Comparison of ENCODE assay signal across 8 mouse cellular contexts in genomic region chr2:57123991-57124840, GRCm38 (mm10). TPM values are rescaled to one million over a fixed set of nuclear protein-coding genes. Genes with fewer than 3 reads are reported as not detected.
A peak's percentile ranks its signal among the peaks of the same experiment; 100 is the strongest.
DNase-seq lines count a peak whose midpoint lies in the region; ATAC-seq lines count a peak whose summit lies in the region.

Gene Nr4a2 (minus strand): TSS chr2:57124003.

- H3K27me3 ChIP-seq in embryonic facial prominence, embryonic 13.5 days, result peaks cover 7% of the 10 kb centered on the region; the same call in 1 of the 2 replicates
- no peaks in the 10 kb centered on the region for H3K27me3 ChIP-seq in heart, embryonic 10.5 days (ENCODE audit: insufficient read depth, poor library complexity, severe bottlenecking)
- no peaks in the 10 kb centered on the region for H3K27me3 ChIP-seq in kidney, embryonic 14.5 days (ENCODE audit: control insufficient read depth, insufficient read depth, low read length)
- no peaks in the 10 kb centered on the region; the same call in 1 of the 2 replicates for H3K27me3 ChIP-seq in liver, embryonic 12.5 days (replicated peaks)
- no peaks in the 10 kb centered on the region for H3K27me3 ChIP-seq in stomach, embryonic 16.5 days (ENCODE audit: control insufficient read depth, insufficient read depth, low read length)

- peak within 1 kb of the TSS; percentile 92 for H3K27ac ChIP-seq in embryonic facial prominence, embryonic 13.5 days
- H3K27ac ChIP-seq in heart, embryonic 10.5 days, result peak within 1 kb of the TSS; percentile 100
- peak within 1 kb of the TSS; percentile 89 for H3K27ac ChIP-seq in kidney, embryonic 14.5 days (ENCODE audit: low read depth, low read length)
- peak within 1 kb of the TSS; percentile 88 for H3K27ac ChIP-seq in liver, embryonic 12.5 days
- peak within 1 kb of the TSS; percentile 96 for H3K27ac ChIP-seq in stomach, embryonic 16.5 days (ENCODE audit: low read length)

- H3K4me3 ChIP-seq in embryonic facial prominence, embryonic 13.5 days, result peak within 1 kb of the TSS; percentile 88
- peak within 1 kb of the TSS; percentile 99 for H3K4me3 ChIP-seq in heart, embryonic 10.5 days
- H3K4me3 ChIP-seq in kidney, embryonic 14.5 days (ENCODE audit: low read length), result peak within 1 kb of the TSS; percentile 87
- peak within 1 kb of the TSS; percentile 90 for H3K4me3 ChIP-seq in liver, embryonic 12.5 days
- peak within 1 kb of the TSS; percentile 96 for H3K4me3 ChIP-seq in stomach, embryonic 16.5 days (replicated peaks; ENCODE audit: low read length)

- no peaks in the 10 kb centered on the region for H3K36me3 ChIP-seq in embryonic facial prominence, embryonic 13.5 days
- H3K36me3 ChIP-seq in heart, embryonic 10.5 days, result no peaks in the 10 kb centered on the region
- no peaks in the 10 kb centered on the region for H3K36me3 ChIP-seq in kidney, embryonic 14.5 days (ENCODE audit: control insufficient read depth, insufficient read depth, low read length)
- peaks cover 4% of the 10 kb centered on the region; the same call in 1 of the 2 replicates for H3K36me3 ChIP-seq in liver, embryonic 12.5 days
- H3K36me3 ChIP-seq in stomach, embryonic 16.5 days (ENCODE audit: control insufficient read depth, insufficient read depth, low read length), result no peaks in the 10 kb centered on the region

- peak within 1 kb of the TSS; percentile 66 for H3K4me2 ChIP-seq in embryonic facial prominence, embryonic 13.5 days
- peak within 1 kb of the TSS; percentile 53 for H3K4me2 ChIP-seq in kidney, embryonic 14.5 days (replicated peaks; ENCODE audit: low read depth, low read length)
- peak within 1 kb of the TSS; percentile 91 for H3K4me2 ChIP-seq in liver, embryonic 12.5 days
- peak within 1 kb of the TSS; percentile 66 for H3K4me2 ChIP-seq in stomach, embryonic 16.5 days (ENCODE audit: low read depth, low read length)

- H3K9ac ChIP-seq in embryonic facial prominence, embryonic 13.5 days, result peak within 1 kb of the TSS; percentile 97
- H3K9ac ChIP-seq in kidney, embryonic 14.5 days (ENCODE audit: low read depth, low read length), result peak within 1 kb of the TSS; percentile 93
- H3K9ac ChIP-seq in liver, embryonic 12.5 days, result peak within 1 kb of the TSS; percentile 96
- peak within 1 kb of the TSS; percentile 100 for H3K9ac ChIP-seq in stomach, embryonic 16.5 days (ENCODE audit: low read length)

- peak; percentile 89 for ATAC-seq in embryonic facial prominence, embryonic 13.5 days (ENCODE audit: insufficient number of reproducible peaks, insufficient read depth, low FRiP score, low TSS enrichment, low read depth)
- peak; percentile 95 for ATAC-seq in kidney, embryonic 14.5 days (ENCODE audit: low FRiP score, low TSS enrichment)
- ATAC-seq in liver, embryonic 12.5 days, result peak; percentile 86
- ATAC-seq in stomach, embryonic 16.5 days (ENCODE audit: insufficient read depth, low FRiP score), result peak; percentile 96

- WGBS in embryonic facial prominence, embryonic 13.5 days, result 7% methylated on average over 55 of the region's 69 CpGs
- WGBS in heart, embryonic 10.5 days, result 6% methylated on average over 69 of the region's 69 CpGs
- WGBS in kidney, embryonic 14.5 days, result 8% methylated on average over 55 of the region's 69 CpGs
- 8% methylated on average over 53 of the region's 69 CpGs for WGBS in liver, embryonic 12.5 days (ENCODE audit: insufficient replicate concordance)
- WGBS in stomach, embryonic 16.5 days, result 8% methylated on average over 67 of the region's 69 CpGs

- 0 out of 2 replicates have a peak, but pooled peaks cover 2% of the 10 kb centered on the region for H3K4me1 ChIP-seq in embryonic facial prominence, embryonic 13.5 days
- peaks cover 6% of the 10 kb centered on the region; the same call in 1 of the 2 replicates for H3K4me1 ChIP-seq in heart, embryonic 10.5 days
- H3K4me1 ChIP-seq in kidney, embryonic 14.5 days (ENCODE audit: control insufficient read depth, insufficient read depth, low read length), result no peaks in the 10 kb centered on the region
- H3K4me1 ChIP-seq in liver, embryonic 12.5 days, result peaks cover 38% of the 10 kb centered on the region
- H3K4me1 ChIP-seq in stomach, embryonic 16.5 days (ENCODE audit: control insufficient read depth, insufficient read depth, low read length), result peaks cover 6% of the 10 kb centered on the region; the same call in 1 of the 2 replicates

- DNase-seq in A20 (ENCODE audit: low read depth, low spot score), result peak; percentile 57
- DNase-seq in adrenal gland, postnatal 14 days, result peak; percentile 93
- peak; percentile 90 for DNase-seq in heart, embryonic 10.5 days (ENCODE audit: low spot score)
- DNase-seq in naive thymus-derived CD4-positive, alpha-beta T cell, adult 2 months (ENCODE audit: low read depth), result peak; percentile 25

- no peaks in the 10 kb centered on the region for H3K9me3 ChIP-seq in embryonic facial prominence, embryonic 13.5 days
- H3K9me3 ChIP-seq in heart, embryonic 10.5 days, result no peaks in the 10 kb centered on the region
- no peaks in the 10 kb centered on the region for H3K9me3 ChIP-seq in kidney, embryonic 14.5 days (ENCODE audit: control insufficient read depth, low read length)
- no peaks in the 10 kb centered on the region for H3K9me3 ChIP-seq in liver, embryonic 12.5 days (replicated peaks)
- H3K9me3 ChIP-seq in stomach, embryonic 16.5 days (replicated peaks; ENCODE audit: control insufficient read depth, low read length), result no peaks in the 10 kb centered on the region

RNA-seq across cellular contexts. Expression of gene Nr4a2, which starts in this region (rescaled TPM):
- 6.8 and 48.2 TPM in 2 replicates for total RNA-seq in adrenal gland, postnatal 14 days (2021)
- polyA plus RNA-seq in embryonic facial prominence, embryonic 13.5 days (2015; fragmentation: Nextera tagmentation; extraction: Ambion mirVana), result 11.8 and 12.0 TPM in 2 replicates
- polyA plus RNA-seq in heart, embryonic 10.5 days (2016; fragmentation: Nextera tagmentation; extraction: Ambion mirVana), result 2.3 and 3.4 TPM in 2 replicates
- polyA plus RNA-seq in kidney, embryonic 14.5 days (2014; fragmentation: Nextera tagmentation; extraction: Ambion mirVana), result 3.3 and 5.4 TPM in 2 replicates
- polyA plus RNA-seq in liver, embryonic 12.5 days (2016; fragmentation: Nextera tagmentation; extraction: Ambion mirVana), result 0.90 and 0.99 TPM in 2 replicates
- 6.5 and 7.0 TPM in 2 replicates for polyA plus RNA-seq in stomach, embryonic 16.5 days (2015; fragmentation: Nextera tagmentation; extraction: Ambion mirVana)

Comparison
In these comparisons a context has a peak if more than half of its experiments do, and no peak if none do; other contexts are left out.
1. Peak in every context shown above with its lines: DNase-seq, ATAC-seq, H3K4me3 ChIP-seq and H3K27ac ChIP-seq.
2. Peak in ATAC-seq, H3K4me3 ChIP-seq, H3K27ac ChIP-seq, H3K9ac ChIP-seq and H3K4me2 ChIP-seq in liver, embryonic 12.5 days; RNA of the gene not detected or under 1 TPM.
3. DNase-seq: peak in every context shown above with its lines; median percentile 93 in adrenal gland, postnatal 14 days; 90 in heart, embryonic 10.5 days; 57 in A20; 25 in naive thymus-derived CD4-positive, alpha-beta T cell, adult 2 months.